Mouse (Mus musculus): ENCODE results near the gene Gpc4.

GRCm38 (mm10) chrX:52109663-52110062 lies 55.4 kb downstream of the Gpc4 start:
- TF ChIP-seq FLI1 (IDR thresholded peaks at IDR 0.05; ENCODE audit: low read length) (no peak), GATA1 (IDR thresholded peaks at IDR 0.05; ENCODE audit: borderline replicate concordance, low read length) (no peak)
